Mouse (Mus musculus) forebrain, embryonic 11.5 days (tissue): ENCODE results near the gene Ip6k3. TPM values are rescaled to one million over a fixed set of nuclear protein-coding genes. Genes with fewer than 3 reads are reported as not detected.
A peak's percentile ranks its signal among the peaks of the same experiment; 100 is the strongest.

Experiments used
- ATAC-seq: fragments of 200-750 bp; cut with Nextera tagmentation; replicated peaks from 2 replicates; pipeline ENCODE4 v1.8.0; 2017; ENCODE audit warnings: moderate TSS enrichment; ENCODE audit not compliant: low FRiP score
- DNase-seq: peaks from one replicate; pipeline ENCODE4 v3.0.0-alpha.2; 2017; ENCODE audit warnings: low spot score
- H3K27ac ChIP-seq: fragments of 300-500 bp; sonication (generic); 2 replicates; pipeline ENCODE4 v1.5.1; 2014; ENCODE audit warnings: low read depth, low read length
- H3K27me3 ChIP-seq: fragments of 300-500 bp; sonication (generic); 2 replicates; pipeline ENCODE4 v1.6.1; 2014; ENCODE audit warnings: mild to moderate bottlenecking, low read length, mixed read lengths; ENCODE audit not compliant: control insufficient read depth, insufficient read depth
- H3K36me3 ChIP-seq: fragments of 300-500 bp; sonication (generic); 2 replicates; pipeline ENCODE4 v1.6.1; 2014; ENCODE audit warnings: mild to moderate bottlenecking, low read length, moderate library complexity, mixed read lengths; ENCODE audit not compliant: control insufficient read depth, insufficient read depth
- H3K4me1 ChIP-seq: fragments of 300-500 bp; sonication (generic); replicated peaks from 2 replicates; pipeline ENCODE4 v1.6.1; 2014; ENCODE audit warnings: low read length, mixed read lengths; ENCODE audit not compliant: control insufficient read depth, insufficient read depth
- H3K4me2 ChIP-seq: fragments of 300-500 bp; sonication (generic); 2 replicates; pipeline ENCODE4 v1.6.1; 2014; ENCODE audit warnings: low read depth, mild to moderate bottlenecking, low read length, moderate library complexity, mixed read lengths; ENCODE audit not compliant: severe bottlenecking
- H3K4me3 ChIP-seq: fragments of 300-500 bp; sonication (generic); 2 replicates; pipeline ENCODE4 v1.5.1; 2014; ENCODE audit warnings: low read depth, low read length
- H3K9ac ChIP-seq: fragments of 300-500 bp; sonication (generic); 2 replicates; pipeline ENCODE4 v1.6.1; 2014; ENCODE audit warnings: low read length
- H3K9me3 ChIP-seq: fragments of 300-500 bp; sonication (generic); 2 replicates; pipeline ENCODE4 v1.6.1; 2016; ENCODE audit warnings: low read length, mixed read lengths; ENCODE audit not compliant: control insufficient read depth
- WGBS: fragments of 180-500 bp; shearing (Covaris S2); extraction: QIAGEN DNeasy Blood & Tissue Kit; methylation state at CpG from one replicate; pipeline ENCODE4 v1.1.7; 2014; 5-methylcytosine and 5-hydroxymethylcytosine counted together
- polyA plus RNA-seq: library from polyadenylated mRNA; unstranded; fragments of >200 nt; fragmentation: Nextera tagmentation; extraction: Ambion mirVana; gene quantifications from 2 replicates; pipeline ENCODE4 v1.2.1, GENCODE M21; 2014

Ip6k3 gene
- polyA plus RNA-seq, 1 experiment from 2014 or later: 0.08 TPM

DNA sequence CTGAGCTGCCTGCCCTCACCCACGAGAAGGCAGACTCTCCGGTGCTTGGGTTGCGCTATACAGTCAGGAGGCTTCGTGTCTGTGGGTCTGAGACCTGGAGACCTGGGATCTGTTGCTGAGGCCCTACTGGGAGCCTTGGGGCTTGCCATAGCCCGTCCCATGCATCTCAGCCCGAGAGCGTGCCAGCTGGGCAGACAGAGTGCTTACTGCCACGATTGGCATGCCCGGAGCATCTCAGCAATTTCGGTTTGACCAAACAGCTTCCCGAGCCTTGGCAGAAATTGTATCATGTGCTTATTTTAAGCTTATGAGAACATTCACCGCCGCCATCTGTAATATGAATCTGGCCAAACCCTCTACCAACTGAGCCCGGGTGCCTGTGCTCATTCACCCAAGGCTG, 13.3 kb downstream of the Ip6k3 start:
- Histone ChIP-seq H3K9me3 (no peaks in the 10 kb centered on the region), H3K4me1 (no peaks in the 10 kb centered on the region), H3K4me2 (no peak overlapping the region), H3K36me3 (no peaks in the 10 kb centered on the region), H3K9ac (no peak overlapping the region), H3K4me3 (no peak overlapping the region), H3K27me3 (no peaks in the 10 kb centered on the region), H3K27ac (no peak overlapping the region)
- DNase-seq: no peak
- ATAC-seq: no peak
- WGBS: 90% methylated on average over 14 of the region's 14 CpGs

DNA sequence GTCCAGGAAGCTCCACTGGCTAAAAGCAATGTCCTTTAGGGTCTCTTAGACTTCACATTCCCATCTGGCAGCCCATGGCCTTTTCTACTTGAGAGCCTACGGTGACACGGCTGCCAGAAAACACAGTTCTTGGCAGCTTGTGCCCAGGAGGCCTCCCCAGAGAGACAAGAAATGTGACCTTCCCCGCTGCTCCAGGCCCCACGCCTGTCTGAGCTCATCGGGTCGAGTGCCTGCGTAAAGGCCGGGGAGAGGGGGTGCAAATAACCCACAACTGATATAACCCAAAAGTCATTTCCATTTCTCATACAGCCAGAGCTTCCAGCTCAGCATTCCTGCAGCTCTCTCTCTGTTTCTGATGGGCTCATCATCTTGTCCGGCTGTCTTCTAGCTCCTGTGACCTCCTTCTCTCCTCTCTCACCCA, 13.8 kb downstream of the Ip6k3 start:
- Histone ChIP-seq H3K4me1 (no peaks in the 10 kb centered on the region), H3K27me3 (no peaks in the 10 kb centered on the region), H3K4me2 (no peak overlapping the region), H3K9ac (no peak overlapping the region), H3K4me3 (no peak overlapping the region), H3K27ac (no peak overlapping the region), H3K36me3 (no peaks in the 10 kb centered on the region), H3K9me3 (no peaks in the 10 kb centered on the region)
- DNase-seq (no peak), ATAC-seq (no peak)
- 76% methylated on average over 9 of the region's 9 CpGs for WGBS

DNA sequence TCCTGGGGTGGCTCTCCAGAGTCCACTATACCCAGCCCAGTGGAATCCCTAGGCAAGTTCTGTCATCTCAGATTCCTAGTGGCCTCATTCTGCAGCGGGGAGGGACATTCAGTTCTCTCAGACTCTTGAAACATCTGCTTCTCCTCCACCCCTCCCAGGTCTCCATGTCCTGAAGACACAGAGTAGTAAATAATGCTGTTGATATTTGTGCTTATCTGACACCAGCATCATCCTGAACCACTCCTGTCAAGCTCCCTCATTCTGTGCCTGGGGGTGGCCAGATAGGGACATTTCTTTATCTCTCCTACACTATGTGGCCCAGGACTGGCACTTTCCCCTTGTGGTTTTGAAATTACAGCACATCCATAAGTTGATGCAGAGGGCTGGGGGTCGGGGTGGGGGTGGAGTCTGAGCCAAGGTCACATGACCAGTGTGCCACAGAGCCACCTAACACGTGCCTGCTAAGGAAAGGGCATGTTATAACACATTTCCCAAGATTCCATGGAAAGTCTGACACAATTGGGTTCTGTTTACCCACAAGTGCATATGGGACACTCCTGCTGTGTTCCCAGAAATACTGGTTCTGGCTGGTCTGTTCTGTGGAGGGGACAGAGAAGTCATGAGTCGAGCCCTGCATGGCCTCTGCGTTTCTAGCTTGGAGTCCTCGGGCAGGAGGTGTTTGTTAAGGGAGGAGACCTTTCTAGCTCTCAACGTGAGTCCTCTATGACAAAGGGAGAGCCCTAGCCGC, 14.4 kb downstream of the Ip6k3 start:
- WGBS: 71% methylated on average over 8 of the region's 8 CpGs

DNA sequence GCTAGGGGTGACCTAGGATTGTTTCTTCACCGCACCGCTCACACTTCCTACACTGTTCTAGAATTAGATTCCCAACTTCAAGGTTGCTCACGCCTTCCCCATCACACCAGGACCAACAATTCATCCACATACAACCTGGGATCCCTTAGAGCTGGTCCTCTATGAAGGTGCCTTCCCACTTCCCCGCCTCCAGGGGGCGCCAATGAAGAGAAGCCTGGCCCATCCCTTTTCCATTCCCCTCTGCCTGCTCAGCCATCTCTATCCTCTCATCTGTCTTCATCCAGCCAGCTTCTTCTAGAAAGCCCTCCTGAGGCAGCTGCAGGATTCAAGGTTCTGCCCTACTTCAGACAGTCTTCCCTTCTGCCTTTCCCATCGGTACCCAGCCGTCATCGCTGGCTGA, 16.2 kb downstream of the Ip6k3 start:
- no peak overlapping the region for H3K4me3 ChIP-seq
- H3K27me3 ChIP-seq: no peaks in the 10 kb centered on the region
- DNase-seq: peak; percentile 71
- no peaks in the 10 kb centered on the region for H3K36me3 ChIP-seq
- 0 out of 2 replicates have a peak, but pooled peaks cover 1% of the 10 kb centered on the region for H3K4me1 ChIP-seq
- H3K9ac ChIP-seq: no peak overlapping the region
- WGBS: 71% methylated on average over 8 of the region's 8 CpGs
- no peak overlapping the region for H3K27ac ChIP-seq
- no peak for ATAC-seq
- no peaks in the 10 kb centered on the region for H3K9me3 ChIP-seq
- no peak overlapping the region for H3K4me2 ChIP-seq

More for the DNA sequence above, 14.4 kb downstream of the Ip6k3 start:
- Histone ChIP-seq H3K36me3 (no peaks in the 10 kb centered on the region), H3K4me2 (no peak overlapping the region), H3K4me1 (no peaks in the 10 kb centered on the region), H3K9me3 (no peaks in the 10 kb centered on the region), H3K9ac (no peak overlapping the region), H3K27ac (no peak overlapping the region), H3K27me3 (no peaks in the 10 kb centered on the region), H3K4me3 (no peak overlapping the region)
- ATAC-seq (no peak), DNase-seq (no peak)

DNA sequence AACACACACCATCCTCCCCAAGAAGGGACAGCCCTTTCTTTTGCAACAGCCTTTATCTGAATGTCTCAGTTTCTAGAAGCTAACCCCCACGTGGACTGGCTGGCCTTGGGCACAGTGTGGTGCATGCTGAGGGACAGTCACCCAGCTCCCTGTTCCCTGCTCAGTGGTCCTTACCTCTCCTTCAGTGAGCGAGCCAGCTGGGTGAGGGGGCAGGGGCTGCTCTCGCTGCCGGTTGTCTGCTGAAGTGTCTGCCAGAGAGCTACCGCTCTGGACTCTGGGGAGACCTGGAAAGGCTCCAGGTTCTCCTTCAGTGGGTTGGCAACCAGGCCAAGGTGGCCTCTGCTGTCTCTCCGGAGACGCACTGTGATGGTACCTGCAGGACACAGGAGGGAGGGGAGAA, 16.7 kb downstream of the Ip6k3 start:
- DNase-seq (no peak), ATAC-seq (no peak)
- no peaks in the 10 kb centered on the region for H3K9me3 ChIP-seq
- 0 out of 2 replicates have a peak, but pooled peaks cover 1% of the 10 kb centered on the region for H3K4me1 ChIP-seq
- 83% methylated on average over 7 of the region's 7 CpGs for WGBS
- H3K4me2 ChIP-seq: no peak overlapping the region
- H3K4me3 ChIP-seq: no peak overlapping the region
- H3K27ac ChIP-seq: no peak overlapping the region
- no peaks in the 10 kb centered on the region for H3K27me3 ChIP-seq
- no peak overlapping the region for H3K9ac ChIP-seq
- no peaks in the 10 kb centered on the region for H3K36me3 ChIP-seq

DNA sequence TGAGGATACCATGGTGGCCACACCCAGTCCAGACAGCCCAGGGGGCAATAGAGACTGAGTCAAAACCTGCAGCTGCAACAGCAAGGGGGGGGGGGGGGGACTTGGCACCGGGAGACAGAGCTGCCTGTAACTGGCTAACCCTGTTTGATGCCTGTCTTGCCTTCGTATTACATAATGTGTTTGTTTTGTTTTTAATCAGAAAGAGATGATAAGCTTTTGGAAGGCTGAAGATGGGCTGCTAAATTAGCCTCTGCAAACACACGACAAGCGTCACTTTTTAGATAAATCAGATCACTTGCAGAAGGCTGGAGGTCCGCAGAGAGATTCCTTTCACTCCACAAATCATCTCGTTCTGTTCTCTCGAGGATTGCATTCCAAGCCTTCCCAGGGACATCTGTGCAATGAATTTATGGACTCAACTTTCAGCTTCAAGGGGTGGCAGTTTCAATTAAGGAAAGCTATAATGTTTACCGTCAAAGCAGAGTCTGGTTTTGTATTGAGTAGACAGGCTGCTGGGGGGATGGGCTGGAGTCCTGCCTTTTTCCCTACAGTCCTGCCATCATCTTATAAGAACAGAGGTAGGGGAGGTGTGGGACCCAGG, 21.2 kb downstream of the Ip6k3 start:
- Histone ChIP-seq H3K27ac (no peak overlapping the region), H3K9ac (no peak overlapping the region), H3K4me1 (peaks cover 6% of the 10 kb centered on the region; the same call in 1 of the 2 replicates), H3K4me3 (no peak overlapping the region), H3K36me3 (no peaks in the 10 kb centered on the region), H3K27me3 (no peaks in the 10 kb centered on the region), H3K9me3 (no peaks in the 10 kb centered on the region), H3K4me2 (no peak overlapping the region)
- DNase-seq (no peak), ATAC-seq (no peak)
- 46% methylated on average over 8 of the region's 8 CpGs for WGBS

DNA sequence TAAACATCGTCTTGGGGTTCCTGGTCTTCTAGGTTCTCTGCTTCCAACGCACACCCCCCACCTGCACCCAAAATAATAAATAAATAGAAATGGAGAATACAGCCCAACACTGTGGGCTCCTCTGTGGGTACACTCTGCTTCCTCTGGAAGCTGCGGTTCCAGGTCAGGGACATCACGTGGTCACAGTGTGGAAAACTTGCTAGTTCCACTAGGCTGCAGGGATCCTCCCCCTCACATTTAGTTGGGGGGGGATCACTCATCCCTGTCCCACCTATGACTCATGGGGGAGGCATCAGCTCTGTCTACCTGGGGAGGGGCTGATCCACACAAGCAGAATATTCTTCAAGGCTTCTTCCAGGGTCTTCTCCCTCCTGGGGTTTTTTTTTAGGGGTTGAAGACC, 23.4 kb downstream of the Ip6k3 start:
- H3K27me3 ChIP-seq: no peaks in the 10 kb centered on the region
- ATAC-seq (no peak), DNase-seq (no peak)
- WGBS: 84% methylated on average over 4 of the region's 4 CpGs
- no peaks in the 10 kb centered on the region for H3K9me3 ChIP-seq
- no peaks in the 10 kb centered on the region for H3K36me3 ChIP-seq
- H3K4me1 ChIP-seq: peaks cover 6% of the 10 kb centered on the region; the same call in 1 of the 2 replicates
- no peak overlapping the region for H3K9ac ChIP-seq
- no peak overlapping the region for H3K4me2 ChIP-seq
- H3K27ac ChIP-seq: no peak overlapping the region
- no peak overlapping the region for H3K4me3 ChIP-seq

DNA sequence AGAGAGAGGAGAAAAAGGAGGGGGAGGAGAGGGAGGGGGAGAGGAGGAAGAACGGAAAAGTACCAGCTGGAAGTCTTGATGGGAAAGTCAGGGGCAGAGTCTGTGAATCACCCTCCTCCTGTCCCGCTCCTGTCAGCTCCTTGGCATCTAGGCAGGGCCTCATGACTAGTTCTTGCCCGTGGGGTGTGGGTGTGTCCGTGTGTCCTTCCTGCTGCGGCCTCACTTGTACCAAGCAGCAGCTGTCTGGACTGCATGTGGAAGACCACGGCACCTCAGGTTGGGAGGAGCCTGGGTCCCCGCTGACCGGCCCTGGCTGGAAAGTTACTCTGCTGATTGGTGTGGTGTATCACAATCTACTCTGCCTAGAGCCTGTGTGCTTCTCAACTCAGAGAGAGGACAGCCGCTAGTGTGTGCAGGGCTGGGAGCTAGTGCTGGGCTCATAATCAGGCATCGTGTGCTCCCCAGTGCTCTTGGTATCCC, 25.6 kb downstream of the Ip6k3 start:
- Histone ChIP-seq H3K27me3 (no peaks in the 10 kb centered on the region), H3K4me3 (no peak overlapping the region), H3K36me3 (no peaks in the 10 kb centered on the region), H3K4me2 (no peak overlapping the region), H3K27ac (no peak overlapping the region), H3K9me3 (no peaks in the 10 kb centered on the region), H3K9ac (no peak overlapping the region), H3K4me1 (peaks cover 12% of the 10 kb centered on the region; the same call in 1 of the 2 replicates)
- ATAC-seq: no peak
- WGBS: 60% methylated on average over 10 of the region's 10 CpGs
- DNase-seq: no peak
